Mouse (Mus musculus) embryo, embryonic 11.5 days (tissue): ENCODE measurements around the gene Hbb-bs.
A peak's percentile ranks its signal among the peaks of the same experiment; 100 is the strongest.
"Not testable (repeated sequence)": the region's sequence is repeated elsewhere in the genome, so short reads cannot be mapped to it uniquely, and the experiment has no call there.

Source experiments
- DNase-seq: peaks from one replicate; pipeline ENCODE4 v3.0.0-alpha.2; 2012; ENCODE audit warnings: low read depth, low spot score

Hbb-bs gene

DNA sequence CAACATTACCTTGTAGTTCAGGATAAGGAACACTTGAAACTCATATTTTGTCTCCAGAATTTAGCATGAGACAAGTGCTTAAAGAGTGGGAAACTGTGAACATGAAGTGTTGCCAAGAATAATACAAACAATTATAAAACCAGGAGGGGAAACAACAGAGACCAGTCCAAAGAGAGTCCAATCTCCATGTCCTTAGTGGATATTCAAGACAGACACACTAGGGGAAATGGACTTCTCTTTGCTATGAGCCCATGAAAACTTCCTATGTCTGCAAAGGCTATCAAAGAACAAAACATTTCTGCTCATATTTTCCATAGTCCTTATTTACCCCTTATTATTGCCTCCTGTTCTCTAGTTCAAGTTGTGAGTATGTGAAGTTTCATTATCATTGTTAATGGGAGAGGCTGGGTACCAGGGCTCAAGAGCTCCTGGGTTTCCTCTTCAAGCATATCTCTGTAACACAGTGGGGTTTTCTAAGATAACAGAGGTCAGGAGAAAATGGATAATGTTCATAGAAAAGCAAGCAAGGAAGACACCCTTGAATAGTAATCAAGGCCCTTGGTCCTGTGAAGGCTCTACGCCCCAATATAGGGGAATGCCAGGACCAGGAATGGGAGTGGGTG, 16.6 kb downstream of the Hbb-bs start:
- DNase-seq, result no peak

DNA sequence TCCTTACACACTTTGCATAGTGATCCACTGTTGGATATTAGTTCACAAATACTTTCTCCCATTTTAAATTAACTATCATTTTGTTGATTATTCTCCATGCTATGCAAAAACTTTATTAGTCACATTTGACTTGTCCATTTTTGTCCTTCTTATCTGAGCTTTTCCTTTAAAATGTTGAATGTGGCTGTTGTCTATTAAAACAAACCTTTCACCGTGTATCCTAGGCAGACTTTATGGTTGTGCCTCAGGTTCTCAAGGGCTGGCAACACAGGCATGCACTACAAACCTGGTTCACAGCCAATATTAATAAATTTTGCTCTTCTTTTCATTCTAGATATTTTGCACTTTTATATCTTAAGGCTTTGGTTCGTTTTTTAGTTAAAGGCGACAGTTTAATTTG, 17.1 kb downstream of the Hbb-bs start:
- no peak for DNase-seq

DNA sequence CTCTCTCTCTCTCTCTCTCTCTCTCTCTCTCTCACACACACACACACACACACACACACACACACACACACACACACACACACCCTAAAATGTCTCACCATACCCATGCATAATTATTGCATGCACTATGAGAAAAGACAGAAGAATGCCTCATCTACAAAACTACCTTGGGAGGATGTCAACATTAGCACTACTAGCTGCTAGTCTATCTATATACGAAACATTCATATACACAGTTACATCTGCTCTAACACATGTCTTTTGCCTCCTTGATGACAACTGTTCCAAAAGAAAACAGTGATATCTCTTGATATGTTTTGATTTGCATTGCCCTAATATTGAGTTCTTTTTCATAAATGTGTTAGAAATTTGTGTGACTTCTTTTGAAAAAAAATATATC, 17.6 kb downstream of the Hbb-bs start:
- no peak for DNase-seq

DNA sequence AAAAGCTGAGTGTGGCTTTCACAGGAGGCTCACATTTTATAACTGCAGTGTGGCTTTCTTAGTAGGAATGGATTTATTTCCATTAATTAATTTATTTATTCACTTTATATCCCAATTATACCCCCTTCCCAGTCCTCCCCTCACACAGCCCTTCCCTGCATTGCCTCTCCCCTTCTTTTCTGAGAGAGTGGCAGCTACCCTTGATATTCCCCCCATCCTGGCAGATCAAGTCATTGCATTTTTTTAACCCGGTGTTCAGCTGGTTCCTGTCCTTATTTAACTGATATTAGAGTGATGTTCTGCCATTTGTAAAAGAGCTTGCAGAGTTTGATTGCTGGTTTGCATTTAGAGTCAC, 18.1 kb downstream of the Hbb-bs start:
- no peak for DNase-seq

DNA sequence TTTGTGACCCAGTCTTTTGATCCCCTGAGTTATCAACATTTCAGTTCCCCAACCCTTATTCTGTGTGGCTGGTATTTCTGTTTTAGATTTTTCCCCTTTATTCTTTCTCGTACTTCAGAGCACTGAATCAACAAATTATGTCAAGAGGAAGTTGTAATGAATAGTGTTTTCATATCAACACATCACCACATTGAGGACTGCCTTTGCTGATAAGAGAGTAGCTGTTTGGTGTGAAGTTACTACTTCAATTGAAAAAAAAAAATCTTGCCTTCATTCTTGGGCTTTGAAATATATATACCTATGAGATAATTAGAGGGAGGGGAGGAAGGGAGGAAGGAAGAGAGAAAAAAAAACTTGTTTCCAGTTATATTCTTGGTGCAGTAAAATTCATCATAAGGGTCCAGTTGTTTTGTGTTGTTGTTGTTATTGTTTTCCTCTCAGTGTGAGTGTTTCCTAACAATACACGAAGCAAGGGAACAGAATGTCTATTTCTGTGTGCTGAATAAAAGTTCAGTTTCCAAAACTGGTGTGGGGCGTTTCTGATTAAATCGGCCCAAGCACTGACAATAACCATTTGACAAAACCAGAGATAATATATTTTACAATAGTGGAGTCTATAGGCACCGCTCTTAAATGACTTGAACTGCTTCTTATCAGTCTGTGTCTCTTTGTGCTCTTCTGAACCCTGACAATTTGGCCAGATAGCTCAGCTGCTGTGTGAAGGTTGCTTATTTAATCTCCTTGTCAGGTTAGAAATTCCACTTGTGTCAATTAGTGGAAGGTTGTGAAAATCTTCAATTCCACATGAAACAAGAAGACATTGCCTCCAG, 18.7 kb downstream of the Hbb-bs start:
- no peak for DNase-seq

DNA sequence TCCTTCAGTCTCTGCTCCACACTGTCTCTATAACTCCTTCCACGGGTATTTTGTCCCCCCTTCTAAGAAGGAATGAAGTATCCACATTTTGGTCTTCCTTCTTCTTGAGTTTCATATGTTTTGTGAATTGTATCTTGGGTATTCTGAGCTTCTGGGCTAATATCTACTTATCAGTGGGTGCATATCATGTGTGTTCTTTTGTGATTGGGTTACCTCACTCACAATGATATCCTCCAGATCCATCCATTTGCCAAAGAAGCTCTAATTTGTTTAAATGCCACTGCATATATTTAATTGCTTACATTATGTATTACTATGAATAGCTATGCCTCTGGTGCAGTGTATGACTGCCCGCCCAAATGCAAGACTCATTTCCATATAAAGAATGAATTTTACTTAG, 19.8 kb downstream of the Hbb-bs start:
- not testable (repeated sequence) for DNase-seq

DNA sequence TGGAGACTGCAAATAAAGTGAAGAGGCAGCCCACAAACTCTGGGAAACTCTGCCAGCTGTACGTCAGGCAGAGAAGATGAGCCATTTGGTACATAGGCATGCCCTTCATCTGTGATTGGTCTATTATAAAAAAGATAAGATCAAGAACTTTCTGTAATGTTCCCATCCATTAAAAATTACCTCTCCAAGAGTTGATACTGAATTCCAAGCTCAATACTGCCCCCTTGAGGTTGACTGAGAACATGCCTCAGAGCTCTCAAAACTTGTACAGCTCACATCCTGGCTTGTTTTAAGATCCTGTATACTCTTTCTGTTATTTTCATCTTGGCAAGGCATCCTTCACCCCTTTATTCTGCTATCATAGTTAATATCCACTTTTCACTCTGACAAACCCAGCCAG, 21.0 kb downstream of the Hbb-bs start:
- DNase-seq, result peak; percentile 36

DNA sequence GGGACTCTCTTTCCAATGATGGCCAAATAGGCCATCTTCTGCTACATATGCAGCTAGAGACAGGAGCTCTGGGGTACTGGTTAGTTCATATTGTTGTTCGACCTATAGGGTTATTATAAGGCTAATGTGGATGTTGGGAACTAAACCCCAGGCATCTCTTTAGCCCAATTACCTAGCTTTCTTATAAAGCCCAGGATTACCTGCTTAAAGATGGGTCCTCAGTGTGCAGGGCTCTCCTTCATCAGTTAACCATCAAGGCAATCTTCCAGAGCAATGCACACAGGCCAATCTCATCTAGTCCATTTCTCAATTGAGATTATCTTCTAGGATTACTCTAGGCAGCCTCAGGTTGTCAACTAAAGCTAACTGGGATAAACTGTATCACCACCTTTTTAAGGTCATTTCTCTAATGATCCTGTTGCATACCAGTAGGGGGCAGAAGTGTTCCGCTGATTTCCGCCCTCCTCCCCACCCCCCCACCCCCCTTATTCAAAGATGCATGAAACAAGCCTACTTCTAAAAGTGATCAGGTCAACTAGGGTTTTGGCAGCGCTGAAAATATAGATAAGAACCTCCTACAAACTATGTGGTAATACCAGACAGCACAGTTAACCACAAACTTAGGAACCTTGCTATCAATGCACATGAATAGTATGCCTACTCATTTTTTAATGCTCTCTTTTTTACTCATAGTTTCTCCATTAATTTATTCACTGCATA, 35.1 kb downstream of the Hbb-bs start:
- DNase-seq, result no peak

DNA sequence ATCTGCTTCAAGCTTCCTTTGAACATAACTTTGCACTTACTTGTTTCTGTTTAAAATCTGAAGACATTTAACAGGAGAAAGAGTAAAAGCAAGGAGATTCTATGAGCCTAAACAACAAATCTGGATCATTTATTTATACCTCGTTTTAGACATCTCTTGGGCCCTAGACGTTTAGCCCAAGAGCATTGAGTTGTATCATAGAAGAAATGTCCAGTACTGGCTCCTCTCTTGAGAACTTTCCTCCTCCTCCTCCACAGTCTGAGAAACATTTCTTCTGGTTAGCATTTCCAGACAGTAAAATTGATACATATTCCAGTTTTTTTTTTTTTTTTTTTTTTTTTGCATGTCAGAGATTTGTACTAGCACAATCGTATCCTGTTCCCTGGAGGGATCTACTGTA, 36.2 kb downstream of the Hbb-bs start, which contains the start of gene Olfr67:
Gene Olfr67, minus strand, starts transcription at position 101 of the 400 bp plus-strand sequence.
- no peak for DNase-seq

DNA sequence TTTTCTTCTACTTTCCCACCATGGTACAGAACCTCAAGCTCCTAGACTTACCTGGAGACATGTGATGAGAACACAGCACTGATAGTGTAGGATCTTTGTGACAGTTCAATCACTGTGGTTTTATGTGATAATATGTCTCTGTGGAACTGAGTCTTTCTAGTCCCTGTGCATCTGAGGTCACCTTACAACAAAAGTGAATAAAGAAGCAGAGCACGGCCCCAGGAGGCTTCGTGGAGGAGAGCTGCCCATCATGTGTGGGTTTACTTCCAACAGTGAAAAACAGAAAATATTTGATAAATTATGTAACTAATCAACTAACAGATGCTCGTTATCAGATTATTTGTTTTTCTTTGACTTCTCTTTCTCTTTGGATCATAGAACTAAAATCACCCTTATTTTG, 48.3 kb downstream of the Hbb-bs start, which contains the start of gene Olfr68:
Gene Olfr68, minus strand, starts transcription at position 101 of the 400 bp plus-strand sequence.
- no peak for DNase-seq

DNA sequence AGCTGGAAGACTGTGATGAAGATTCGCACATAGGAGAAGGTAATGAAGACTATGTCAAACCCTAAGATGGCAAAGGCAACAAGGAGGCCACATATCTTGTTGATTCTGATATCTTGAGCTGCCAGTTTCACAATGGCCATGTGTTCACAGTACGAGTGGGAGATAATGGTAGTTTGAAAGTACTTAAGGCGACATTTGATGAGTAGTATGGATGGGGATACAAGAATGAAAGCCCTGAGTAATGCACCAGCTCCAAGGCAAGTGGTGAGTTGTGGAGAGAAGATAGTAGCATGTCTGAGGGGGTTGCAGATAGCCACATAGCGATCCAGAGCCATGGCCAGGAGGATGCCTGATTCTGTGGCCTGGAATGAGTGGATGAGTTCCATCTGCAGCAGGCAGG, 50.2 kb downstream of the Hbb-bs start:
- not testable (repeated sequence) for DNase-seq
